Mouse (Mus musculus): Measurements from ENCODE around the gene Camk1. TPM values are rescaled to one million over a fixed set of nuclear protein-coding genes. Genes with fewer than 3 reads are reported as not detected.

Camk1 gene
- polyA plus RNA-seq, 1 experiment: 28.6 TPM

DNA sequence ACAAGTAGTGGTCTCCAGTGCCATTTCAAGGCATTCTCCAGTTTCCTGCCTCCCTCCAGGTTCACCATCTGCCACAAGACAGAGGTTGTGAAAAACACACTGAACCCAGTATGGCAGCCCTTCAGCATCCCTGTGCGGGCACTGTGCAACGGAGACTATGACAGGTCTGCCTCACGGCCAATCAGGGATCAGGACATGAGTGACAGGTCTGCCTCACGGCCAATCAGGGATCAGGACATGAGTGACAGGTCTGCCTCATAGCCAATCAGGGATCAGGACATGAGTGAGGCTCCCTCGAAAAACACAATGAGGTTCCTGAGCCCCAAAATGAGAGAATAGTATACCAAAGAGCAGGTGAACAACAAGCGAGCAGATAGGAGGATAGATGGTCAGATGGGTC, 53.4 kb downstream of the Camk1 start:
- no peak for TF ChIP-seq POLR2A (IDR thresholded peaks at IDR 0.05; ENCODE audit: borderline replicate concordance, control insufficient read depth, low read depth, low read length)
- 68% methylated on average over 6 of the region's 6 CpGs for WGBS
- no peak overlapping the region for H3K4me3 ChIP-seq (replicated peaks; ENCODE audit: control insufficient read depth, low read depth, low read length)

DNA sequence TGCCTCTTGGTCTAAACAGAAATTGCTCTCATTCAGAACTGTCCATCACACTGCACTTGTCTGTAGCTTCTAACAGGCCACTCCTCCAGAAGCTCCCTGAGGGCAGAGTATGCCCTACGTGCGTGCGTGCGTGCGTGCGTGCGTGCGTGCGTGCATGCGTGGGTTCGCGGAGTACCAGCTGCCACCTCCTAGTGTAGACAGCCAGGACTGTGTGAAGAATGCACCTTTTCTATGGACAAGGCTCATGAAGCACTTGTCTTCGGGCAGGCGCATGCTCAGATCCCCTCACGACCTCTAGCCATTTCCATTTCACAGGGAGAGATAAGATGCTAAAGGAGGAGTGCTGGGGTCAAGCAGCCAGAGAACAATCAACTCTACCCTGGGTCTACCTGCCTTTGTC, 54.4 kb downstream of the Camk1 start:
- WGBS: 93% methylated on average over 15 of the region's 15 CpGs
- TF ChIP-seq POLR2A (IDR thresholded peaks at IDR 0.05; ENCODE audit: borderline replicate concordance, control insufficient read depth, low read depth, low read length) (no peak), CTCF (IDR thresholded peaks at IDR 0.05; ENCODE audit: control insufficient read depth, insufficient read depth, low read length) (no peak)

More for the DNA sequence above, 53.4 kb downstream of the Camk1 start:
- H3K27ac ChIP-seq (ENCODE audit: control insufficient read depth, insufficient read depth, low read depth, low read length, poor library complexity): no peak overlapping the region
- H3K4me1 ChIP-seq (ENCODE audit: control insufficient read depth, insufficient read depth, low read length): no peaks in the 10 kb centered on the region

DNA sequence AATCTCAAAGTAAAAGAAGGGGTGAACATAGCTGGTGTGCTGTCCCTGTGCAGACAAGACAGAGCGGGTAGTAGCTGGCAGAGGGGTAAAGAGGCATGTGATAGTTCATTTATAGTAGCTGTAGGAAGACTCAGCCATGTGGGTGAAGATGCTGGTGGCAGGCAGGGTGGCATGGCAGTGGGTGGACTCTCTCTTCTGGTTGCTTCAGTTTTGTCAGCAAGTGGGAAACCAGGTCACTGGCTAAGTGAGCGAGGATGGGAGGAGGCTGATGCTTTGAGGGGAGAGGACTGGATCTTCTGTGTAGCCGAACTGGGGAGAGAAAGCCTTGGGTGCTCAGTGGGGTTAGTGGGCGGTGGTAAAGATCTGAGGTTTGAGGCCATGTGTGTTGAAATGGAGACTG, 56.5 kb downstream of the Camk1 start:
- 74% methylated on average over 4 of the region's 4 CpGs for WGBS
- H3K27ac ChIP-seq (ENCODE audit: control insufficient read depth, insufficient read depth, low read depth, low read length, poor library complexity): no peak overlapping the region
- TF ChIP-seq POLR2A (IDR thresholded peaks at IDR 0.05; ENCODE audit: borderline replicate concordance, control insufficient read depth, low read depth, low read length) (no peak), CTCF (IDR thresholded peaks at IDR 0.05; ENCODE audit: control insufficient read depth, insufficient read depth, low read length) (no peak)
- no peaks in the 10 kb centered on the region for H3K4me1 ChIP-seq (ENCODE audit: control insufficient read depth, insufficient read depth, low read length)
- no peak overlapping the region for H3K4me3 ChIP-seq (replicated peaks; ENCODE audit: control insufficient read depth, low read depth, low read length)

More for the DNA sequence above, 54.4 kb downstream of the Camk1 start:
- Histone ChIP-seq H3K4me1 (ENCODE audit: control insufficient read depth, insufficient read depth, low read length) (no peaks in the 10 kb centered on the region), H3K4me3 (replicated peaks; ENCODE audit: control insufficient read depth, low read depth, low read length) (no peak overlapping the region), H3K27ac (ENCODE audit: control insufficient read depth, insufficient read depth, low read depth, low read length, poor library complexity) (no peak overlapping the region)

DNA sequence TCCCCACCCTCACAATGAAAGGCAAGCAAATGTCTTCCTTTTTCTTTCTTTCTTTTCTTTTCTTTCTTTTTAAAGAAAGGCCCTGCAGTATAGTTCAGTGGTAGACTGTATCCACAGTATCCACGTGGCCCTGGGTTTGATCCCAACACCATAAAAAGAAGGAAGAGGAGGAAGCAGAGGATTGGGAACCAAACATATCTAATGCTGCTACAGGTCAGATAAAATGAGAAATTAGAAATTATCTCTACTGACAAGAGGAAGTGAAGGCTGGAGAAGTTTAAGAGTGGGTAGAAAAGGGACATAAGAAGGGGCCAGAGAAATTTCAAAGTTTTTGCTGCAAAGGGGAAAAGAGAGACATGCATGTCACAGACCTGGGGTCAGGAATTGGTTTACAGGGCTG, 57.5 kb downstream of the Camk1 start:
- Histone ChIP-seq H3K27ac (ENCODE audit: control insufficient read depth, insufficient read depth, low read depth, low read length, poor library complexity) (no peak overlapping the region), H3K4me3 (replicated peaks; ENCODE audit: control insufficient read depth, low read depth, low read length) (no peak overlapping the region), H3K4me1 (ENCODE audit: control insufficient read depth, insufficient read depth, low read length) (no peaks in the 10 kb centered on the region)
- 41% methylated on average over 1 of the region's 1 CpGs for WGBS
- TF ChIP-seq CTCF (IDR thresholded peaks at IDR 0.05; ENCODE audit: control insufficient read depth, insufficient read depth, low read length) (no peak), POLR2A (IDR thresholded peaks at IDR 0.05; ENCODE audit: borderline replicate concordance, control insufficient read depth, low read depth, low read length) (no peak)

DNA sequence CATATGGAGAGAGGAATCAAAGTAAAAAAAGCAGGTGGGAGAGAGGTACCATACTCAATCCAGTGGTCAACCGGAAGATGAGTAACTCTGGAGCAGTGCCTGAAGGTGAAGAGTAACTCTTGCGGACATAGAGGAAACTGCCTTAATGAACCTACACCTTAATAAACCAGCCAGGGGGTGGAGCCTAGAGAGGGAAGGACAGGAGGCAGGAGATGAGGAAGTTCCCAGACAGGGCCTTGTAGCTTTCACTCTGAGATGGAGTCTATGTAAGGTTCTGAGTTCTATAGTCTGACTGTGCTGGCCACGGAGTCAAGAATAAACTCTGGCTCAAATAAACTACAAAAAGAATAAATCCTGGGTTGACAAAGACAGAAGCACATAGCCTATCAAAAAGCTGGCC, 58.9 kb downstream of the Camk1 start:
- Histone ChIP-seq H3K4me1 (ENCODE audit: control insufficient read depth, insufficient read depth, low read length) (no peaks in the 10 kb centered on the region), H3K27ac (ENCODE audit: control insufficient read depth, insufficient read depth, low read depth, low read length, poor library complexity) (no peak overlapping the region), H3K4me3 (replicated peaks; ENCODE audit: control insufficient read depth, low read depth, low read length) (no peak overlapping the region)
- TF ChIP-seq CTCF (IDR thresholded peaks at IDR 0.05; ENCODE audit: control insufficient read depth, insufficient read depth, low read length): no peak
- no peak for TF ChIP-seq POLR2A (IDR thresholded peaks at IDR 0.05; ENCODE audit: borderline replicate concordance, control insufficient read depth, low read depth, low read length)
- WGBS: 52% methylated on average over 3 of the region's 3 CpGs

Other genes with a start within 250 kb of the Camk1 start
- 1.2 TPM in 1 of 2 replicates, not detected in the other for gene Lhfpl4, start 148.6 kb downstream of the Camk1 start, polyA plus RNA-seq (2011; ENCODE audit: insufficient read depth, insufficient read length, low replicate concordance, missing spikeins)
- 13.5 and 35.8 TPM in 2 replicates for gene Mtmr14, start 106.1 kb downstream of the Camk1 start, polyA plus RNA-seq (2011; ENCODE audit: insufficient read depth, insufficient read length, low replicate concordance, missing spikeins)
- gene Cpne9, start 61.7 kb downstream of the Camk1 start, polyA plus RNA-seq (2011; ENCODE audit: insufficient read depth, insufficient read length, low replicate concordance, missing spikeins): 1.1 TPM in 1 of 2 replicates, not detected in the other
- 27.5 and 38.2 TPM in 2 replicates for gene Brpf1, start 36.8 kb downstream of the Camk1 start, polyA plus RNA-seq (2011; ENCODE audit: insufficient read depth, insufficient read length, low replicate concordance, missing spikeins)
- 1.5 and 4.4 TPM in 2 replicates for gene Ogg1, start 17.0 kb downstream of the Camk1 start, polyA plus RNA-seq (2011; ENCODE audit: insufficient read depth, insufficient read length, low replicate concordance, missing spikeins)
- 12.0 and 21.6 TPM in 2 replicates for gene Tada3, start 33.9 kb upstream of the Camk1 start, polyA plus RNA-seq (2011; ENCODE audit: insufficient read depth, insufficient read length, low replicate concordance, missing spikeins)
- 136 and 195 TPM in 2 replicates for gene Arpc4, start 34.1 kb upstream of the Camk1 start, polyA plus RNA-seq (2011; ENCODE audit: insufficient read depth, insufficient read length, low replicate concordance, missing spikeins)
- 11.9 and 27.7 TPM in 2 replicates for gene Ttll3, start 45.3 kb upstream of the Camk1 start, polyA plus RNA-seq (2011; ENCODE audit: insufficient read depth, insufficient read length, low replicate concordance, missing spikeins)
- 8.6 and 8.7 TPM in 2 replicates for gene Rpusd3, start 75.4 kb upstream of the Camk1 start, polyA plus RNA-seq (2011; ENCODE audit: insufficient read depth, insufficient read length, low replicate concordance, missing spikeins)
- gene Cidec, start 91.8 kb upstream of the Camk1 start, polyA plus RNA-seq (2011; ENCODE audit: insufficient read depth, insufficient read length, low replicate concordance, missing spikeins): 3.2 TPM in 1 of 2 replicates, not detected in the other
- gene Jagn1, start 98.6 kb upstream of the Camk1 start, polyA plus RNA-seq (2011; ENCODE audit: insufficient read depth, insufficient read length, low replicate concordance, missing spikeins): 5.0 and 14.4 TPM in 2 replicates
- gene Il17re, start 114.5 kb upstream of the Camk1 start, polyA plus RNA-seq (2011; ENCODE audit: insufficient read depth, insufficient read length, low replicate concordance, missing spikeins): 4.7 and 10.0 TPM in 2 replicates
- gene Il17rc, start 127.4 kb upstream of the Camk1 start, polyA plus RNA-seq (2011; ENCODE audit: insufficient read depth, insufficient read length, low replicate concordance, missing spikeins): not detected in 2 replicates
- 4.7 and 13.4 TPM in 2 replicates for gene Creld1, start 139.3 kb upstream of the Camk1 start, polyA plus RNA-seq (2011; ENCODE audit: insufficient read depth, insufficient read length, low replicate concordance, missing spikeins)
- 0.80 TPM in 1 of 2 replicates, not detected in the other for gene Prrt3, start 157.9 kb upstream of the Camk1 start, polyA plus RNA-seq (2011; ENCODE audit: insufficient read depth, insufficient read length, low replicate concordance, missing spikeins)
- 16.7 and 30.2 TPM in 2 replicates for gene Emc3, start 187.7 kb upstream of the Camk1 start, polyA plus RNA-seq (2011; ENCODE audit: insufficient read depth, insufficient read length, low replicate concordance, missing spikeins)
- 11.0 and 13.2 TPM in 2 replicates for gene Fancd2, start 187.7 kb upstream of the Camk1 start, polyA plus RNA-seq (2011; ENCODE audit: insufficient read depth, insufficient read length, low replicate concordance, missing spikeins)

All from bone marrow, adult 2 months (tissue).